Mouse (Mus musculus): ENCODE measurements around the gene Tlk1.

DNA sequence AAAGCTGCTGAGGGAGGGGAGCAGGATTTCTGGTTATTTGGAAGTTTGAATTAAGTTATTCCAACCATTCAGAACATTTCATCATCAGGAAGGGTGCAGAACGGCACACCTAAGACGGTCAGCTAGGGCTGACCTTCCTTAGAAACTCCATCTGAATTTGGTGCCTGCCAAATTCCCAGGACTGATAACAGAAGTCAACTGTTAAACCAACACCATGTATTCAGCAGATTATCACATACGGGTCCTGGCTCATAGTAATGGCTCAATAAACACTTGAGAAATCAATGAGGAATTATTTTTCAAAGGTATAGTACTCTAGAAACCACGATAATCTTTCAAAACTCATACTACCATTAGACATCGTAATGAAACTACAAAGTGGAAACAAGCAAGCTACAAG lies 2.1 kb downstream of the Tlk1 start:
- TF ChIP-seq POLR2A (IDR thresholded peaks at IDR 0.05; ENCODE audit: borderline replicate concordance, insufficient read depth, low read length) = no peak
- no peak for TF ChIP-seq CTCF (IDR thresholded peaks at IDR 0.05; ENCODE audit: borderline replicate concordance, insufficient read depth, low read depth, low read length)

Data from cerebellum, adult 2 months (tissue).